Mouse (Mus musculus): ENCODE measurements around the gene Ncoa7. TPM values are rescaled to one million over a fixed set of nuclear protein-coding genes. Genes with fewer than 3 reads are reported as not detected.
A peak's percentile ranks its signal among the peaks of the same experiment; 100 is the strongest.
"Not testable (repeated sequence)": the region's sequence is repeated elsewhere in the genome, so short reads cannot be mapped to it uniquely, and the experiment has no call there.

Ncoa7 gene
- polyA plus RNA-seq, 1 experiment, result 2.4 TPM

DNA sequence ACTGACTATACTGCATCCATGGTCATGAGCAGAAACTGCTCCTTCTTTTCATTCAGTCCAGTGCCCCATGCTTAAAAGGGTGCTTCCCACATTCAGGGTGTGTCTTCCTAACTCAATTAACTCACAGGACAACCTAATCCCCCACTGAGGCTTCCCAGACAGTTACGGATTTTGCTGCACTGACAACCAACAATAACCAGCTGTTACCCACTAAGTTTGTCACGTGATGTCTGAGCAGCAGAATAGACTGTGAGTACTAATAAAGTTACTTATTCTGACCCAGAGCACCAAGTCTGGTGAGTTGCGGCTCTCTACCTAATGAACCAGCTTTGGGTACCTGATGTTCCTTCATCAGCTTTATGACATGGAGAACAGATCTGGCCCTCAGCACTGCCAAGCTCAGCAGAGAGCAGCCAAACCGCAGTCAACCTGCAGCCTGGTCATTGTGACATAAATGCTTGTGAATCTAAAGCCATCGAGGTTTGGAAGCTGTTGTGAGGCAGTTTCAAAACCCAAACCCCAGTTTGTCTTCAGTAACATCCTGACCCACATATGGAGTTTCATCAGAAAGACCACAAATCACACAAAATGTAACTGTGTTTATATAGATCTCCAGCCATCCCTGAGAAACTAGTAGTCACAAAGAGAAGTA is 16.9 kb downstream of the Ncoa7 start:
- H3K36me3 ChIP-seq (ENCODE audit: control insufficient read depth, insufficient read depth, low read length), result no peaks in the 10 kb centered on the region
- H3K4me1 ChIP-seq (ENCODE audit: control insufficient read depth, insufficient read depth, insufficient read length, low read length), result no peaks in the 10 kb centered on the region
- WGBS, result 83% methylated on average over 5 of the region's 5 CpGs
- no peak overlapping the region for H3K27ac ChIP-seq (ENCODE audit: insufficient read depth, low read depth, low read length)
- H3K4me3 ChIP-seq (ENCODE audit: low read depth, low read length), result no peak overlapping the region
- no peaks in the 10 kb centered on the region for H3K27me3 ChIP-seq (ENCODE audit: control insufficient read depth, insufficient read depth, low read length)
- no peak for TF ChIP-seq CTCF (IDR thresholded peaks at IDR 0.05; ENCODE audit: extremely low read depth, insufficient read length, insufficient replicate concordance, low read depth, low read length)
- TF ChIP-seq POLR2A (IDR thresholded peaks at IDR 0.05; ENCODE audit: low read depth, low read length), result no peak

DNA sequence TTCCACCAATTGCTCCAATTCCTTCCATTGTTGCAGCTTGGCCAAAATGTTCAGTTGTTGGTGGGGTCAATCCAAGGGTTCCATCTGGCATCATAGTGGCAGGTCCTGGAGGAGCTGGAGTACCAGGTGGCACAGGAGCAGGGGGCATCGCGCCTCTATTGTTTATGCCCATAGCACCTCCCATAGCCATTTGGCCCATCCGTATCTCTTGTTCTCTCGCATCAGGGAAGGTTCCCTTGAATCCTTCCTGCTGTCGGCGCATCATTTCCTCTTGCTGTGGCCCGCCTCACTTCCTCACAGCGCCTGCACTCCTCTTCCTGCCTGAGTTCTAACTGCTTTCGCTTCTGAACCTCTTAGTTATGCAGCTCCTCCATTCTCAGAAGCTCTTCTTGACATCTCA is 22.2 kb downstream of the Ncoa7 start:
- not testable (repeated sequence) for H3K4me1 ChIP-seq (ENCODE audit: control insufficient read depth, insufficient read depth, insufficient read length, low read length); H3K27ac ChIP-seq (ENCODE audit: insufficient read depth, low read depth, low read length); H3K36me3 ChIP-seq (ENCODE audit: control insufficient read depth, insufficient read depth, low read length); H3K27me3 ChIP-seq (ENCODE audit: control insufficient read depth, insufficient read depth, low read length); H3K4me3 ChIP-seq (ENCODE audit: low read depth, low read length)
- WGBS, result 92% methylated on average over 9 of the region's 9 CpGs

DNA sequence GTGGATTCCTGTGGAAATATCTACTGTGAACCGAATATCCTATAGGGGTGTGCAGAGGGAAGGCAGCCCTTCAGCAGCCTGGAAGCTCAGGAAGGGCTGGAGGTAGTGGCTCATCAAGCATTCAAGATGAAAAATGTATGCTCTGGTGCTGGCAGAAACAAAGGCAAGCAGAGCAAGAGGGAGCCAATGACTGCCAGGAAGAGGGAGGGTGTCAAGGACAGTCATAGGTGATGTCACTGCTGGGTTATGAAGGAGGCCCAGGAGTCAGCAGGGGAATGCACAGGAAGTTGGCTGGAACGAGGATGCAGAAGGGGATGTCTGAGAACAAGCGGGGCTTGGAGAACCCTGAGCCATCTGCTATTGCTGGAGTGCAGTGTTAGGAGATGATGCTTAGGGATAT is 24.9 kb downstream of the Ncoa7 start:
- Histone ChIP-seq H3K27me3 (ENCODE audit: control insufficient read depth, insufficient read depth, low read length) (no peaks in the 10 kb centered on the region), H3K36me3 (ENCODE audit: control insufficient read depth, insufficient read depth, low read length) (no peaks in the 10 kb centered on the region), H3K27ac (ENCODE audit: insufficient read depth, low read depth, low read length) (no peak overlapping the region), H3K4me3 (ENCODE audit: low read depth, low read length) (no peak overlapping the region), H3K4me1 (ENCODE audit: control insufficient read depth, insufficient read depth, insufficient read length, low read length) (peaks cover 5% of the 10 kb centered on the region; the same call in 1 of the 2 replicates)
- WGBS, result 67% methylated on average over 3 of the region's 3 CpGs
- TF ChIP-seq POLR2A (IDR thresholded peaks at IDR 0.05; ENCODE audit: low read depth, low read length) (no peak), CTCF (IDR thresholded peaks at IDR 0.05; ENCODE audit: extremely low read depth, insufficient read length, insufficient replicate concordance, low read depth, low read length) (no peak)

DNA sequence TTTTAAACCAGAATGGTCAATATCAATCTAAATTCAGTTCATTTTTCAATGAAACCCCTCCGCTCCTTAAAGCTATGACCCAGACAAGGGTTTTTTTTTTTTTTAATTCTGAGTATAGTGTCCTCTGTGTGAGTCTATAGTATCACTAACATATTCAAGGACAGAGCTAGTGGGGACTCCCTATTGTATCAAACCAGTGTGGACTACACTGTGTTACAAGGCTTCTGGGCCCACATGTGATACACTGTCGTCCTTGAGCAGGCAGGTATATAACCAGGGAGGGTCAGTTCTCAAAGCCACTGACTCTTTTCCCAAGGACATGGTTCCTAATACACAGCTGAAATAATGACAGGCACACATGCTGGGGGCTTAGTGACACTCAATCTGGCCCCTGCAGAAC is 27.1 kb downstream of the Ncoa7 start:
- H3K4me1 ChIP-seq (ENCODE audit: control insufficient read depth, insufficient read depth, insufficient read length, low read length), result peaks cover 7% of the 10 kb centered on the region; the same call in 1 of the 2 replicates
- no peak for TF ChIP-seq POLR2A (IDR thresholded peaks at IDR 0.05; ENCODE audit: low read depth, low read length)
- no peak for TF ChIP-seq CTCF (IDR thresholded peaks at IDR 0.05; ENCODE audit: extremely low read depth, insufficient read length, insufficient replicate concordance, low read depth, low read length)
- WGBS, result 95% methylated on average over 2 of the region's 2 CpGs
- no peak overlapping the region for H3K27ac ChIP-seq (ENCODE audit: insufficient read depth, low read depth, low read length)
- H3K4me3 ChIP-seq (ENCODE audit: low read depth, low read length), result no peak overlapping the region
- H3K27me3 ChIP-seq (ENCODE audit: control insufficient read depth, insufficient read depth, low read length), result no peaks in the 10 kb centered on the region
- H3K36me3 ChIP-seq (ENCODE audit: control insufficient read depth, insufficient read depth, low read length), result no peaks in the 10 kb centered on the region

DNA sequence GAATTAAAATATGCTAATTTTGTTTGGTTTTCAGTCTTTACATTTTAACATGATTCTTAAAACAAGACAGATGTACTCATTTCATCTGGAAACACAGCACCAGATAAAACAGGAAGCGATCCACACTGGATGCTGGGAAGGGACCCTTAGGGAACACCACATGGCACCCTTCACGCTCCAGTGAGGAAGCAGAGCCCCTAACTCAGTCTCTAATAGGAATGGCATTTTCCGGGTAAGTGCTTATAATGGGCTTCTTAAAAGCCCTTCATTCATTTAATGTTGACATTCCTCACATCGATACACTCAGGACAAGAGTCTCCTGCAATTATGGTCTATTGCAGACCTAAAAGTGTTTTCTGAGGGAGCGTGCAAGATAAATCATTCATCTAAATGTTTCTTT is 27.6 kb downstream of the Ncoa7 start:
- WGBS, result 85% methylated on average over 5 of the region's 5 CpGs
- TF ChIP-seq POLR2A (IDR thresholded peaks at IDR 0.05; ENCODE audit: low read depth, low read length) (no peak), CTCF (IDR thresholded peaks at IDR 0.05; ENCODE audit: extremely low read depth, insufficient read length, insufficient replicate concordance, low read depth, low read length) (no peak)
- peaks cover 7% of the 10 kb centered on the region; the same call in 1 of the 2 replicates for H3K4me1 ChIP-seq (ENCODE audit: control insufficient read depth, insufficient read depth, insufficient read length, low read length)
- H3K27me3 ChIP-seq (ENCODE audit: control insufficient read depth, insufficient read depth, low read length), result no peaks in the 10 kb centered on the region
- H3K36me3 ChIP-seq (ENCODE audit: control insufficient read depth, insufficient read depth, low read length), result no peaks in the 10 kb centered on the region
- H3K27ac ChIP-seq (ENCODE audit: insufficient read depth, low read depth, low read length), result no peak overlapping the region
- H3K4me3 ChIP-seq (ENCODE audit: low read depth, low read length), result no peak overlapping the region

DNA sequence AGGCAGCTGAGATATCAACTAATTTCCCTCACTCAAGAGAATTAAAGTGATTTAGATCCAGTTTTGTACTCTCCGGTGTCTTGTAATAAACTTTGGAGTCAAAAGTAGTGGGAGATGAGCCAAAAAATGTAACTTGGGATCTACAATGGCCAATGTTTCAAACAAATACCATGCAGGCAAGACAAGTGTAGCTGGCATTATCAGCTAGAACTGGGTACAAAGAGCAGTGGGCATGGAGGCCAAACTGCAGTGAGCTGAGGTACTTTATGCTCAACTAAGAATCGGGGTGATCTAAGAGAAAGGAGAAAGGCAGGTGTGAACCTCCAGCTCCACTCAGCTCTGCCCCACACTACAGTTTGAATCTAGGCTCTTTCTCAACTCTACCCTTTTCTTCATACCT is 28.7 kb downstream of the Ncoa7 start:
- H3K36me3 ChIP-seq (ENCODE audit: control insufficient read depth, insufficient read depth, low read length), result no peaks in the 10 kb centered on the region
- no peak for TF ChIP-seq CTCF (IDR thresholded peaks at IDR 0.05; ENCODE audit: extremely low read depth, insufficient read length, insufficient replicate concordance, low read depth, low read length)
- TF ChIP-seq POLR2A (IDR thresholded peaks at IDR 0.05; ENCODE audit: low read depth, low read length), result no peak
- WGBS, result 32% methylated on average over 2 of the region's 2 CpGs

DNA sequence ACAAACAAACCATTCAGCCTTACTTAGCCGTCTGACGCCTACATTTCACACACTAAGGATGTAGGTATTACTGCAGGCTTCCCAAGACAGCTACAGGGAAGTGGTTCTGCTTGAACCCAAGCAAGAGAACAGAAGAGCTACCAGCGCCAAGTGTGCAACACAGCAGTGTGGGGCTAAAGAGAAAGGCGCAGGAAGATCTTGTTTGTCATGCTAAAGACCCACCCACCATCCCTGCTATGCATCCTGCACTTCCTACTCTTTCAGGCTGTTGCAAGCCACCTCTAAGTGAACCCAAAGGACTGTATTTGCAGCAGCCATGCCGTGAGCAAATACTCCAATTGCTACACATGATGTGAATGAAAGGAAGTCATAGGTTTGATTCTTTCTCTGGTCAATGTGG is 29.9 kb downstream of the Ncoa7 start:
- Histone ChIP-seq H3K4me1 (ENCODE audit: control insufficient read depth, insufficient read depth, insufficient read length, low read length) (peaks cover 6% of the 10 kb centered on the region; the same call in 1 of the 2 replicates), H3K4me3 (ENCODE audit: low read depth, low read length) (no peak overlapping the region), H3K27me3 (ENCODE audit: control insufficient read depth, insufficient read depth, low read length) (no peaks in the 10 kb centered on the region), H3K36me3 (ENCODE audit: control insufficient read depth, insufficient read depth, low read length) (no peaks in the 10 kb centered on the region), H3K27ac (ENCODE audit: insufficient read depth, low read depth, low read length) (no peak overlapping the region)
- TF ChIP-seq CTCF (IDR thresholded peaks at IDR 0.05; ENCODE audit: extremely low read depth, insufficient read length, insufficient replicate concordance, low read depth, low read length) (no peak), POLR2A (IDR thresholded peaks at IDR 0.05; ENCODE audit: low read depth, low read length) (no peak)
- WGBS, result 86% methylated on average over 5 of the region's 5 CpGs

More for the DNA sequence above, 28.7 kb downstream of the Ncoa7 start:
- Histone ChIP-seq H3K27me3 (ENCODE audit: control insufficient read depth, insufficient read depth, low read length) (no peaks in the 10 kb centered on the region), H3K4me3 (ENCODE audit: low read depth, low read length) (no peak overlapping the region), H3K27ac (ENCODE audit: insufficient read depth, low read depth, low read length) (peak overlapping the region; percentile 50; the same call in 1 of the 2 replicates), H3K4me1 (ENCODE audit: control insufficient read depth, insufficient read depth, insufficient read length, low read length) (peaks cover 9% of the 10 kb centered on the region; the same call in 1 of the 2 replicates)

All from small intestine, adult 2 months (tissue).